ENCODE assay signal across 8 mouse cellular contexts in the genomic region with DNA sequence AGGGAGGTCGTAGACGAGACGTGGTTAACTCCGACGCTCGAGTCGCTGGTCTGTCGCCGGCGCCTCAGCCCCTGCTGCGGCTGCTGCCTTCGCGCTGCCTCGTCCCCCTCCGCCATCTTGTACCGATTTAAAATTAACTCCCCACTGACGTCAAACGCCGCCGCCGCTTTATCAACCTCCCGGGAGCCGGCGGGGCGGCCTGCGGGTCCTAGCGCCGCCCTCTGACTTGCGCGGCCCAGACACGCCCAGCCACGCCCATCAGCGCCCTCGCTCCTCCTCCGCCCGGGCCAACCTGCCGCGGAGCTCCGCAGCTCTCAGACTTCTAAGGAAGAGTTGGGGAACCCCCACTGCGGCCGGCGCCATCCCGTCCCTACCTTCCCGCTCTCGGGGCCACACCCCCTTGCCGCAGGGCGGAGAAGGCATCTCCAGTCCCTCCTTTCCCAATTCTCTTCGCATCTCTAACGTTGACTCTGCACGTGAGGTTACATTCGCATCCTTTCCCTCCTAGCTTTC. TPM values are rescaled to one million over a fixed set of nuclear protein-coding genes. Genes with fewer than 3 reads are reported as not detected.
A peak's percentile ranks its signal among the peaks of the same experiment; 100 is the strongest.
DNase-seq lines count a peak whose midpoint lies in the region; ATAC-seq and TF ChIP-seq lines count a peak whose summit lies in the region.

A gene (minus strand): TSS at position 213 of the 513 bp plus-strand sequence.

- H3K9ac ChIP-seq in MEL (ENCODE audit: control insufficient read depth, low read depth, low read length, poor library complexity, severe bottlenecking), result peak within 1 kb of the TSS; percentile 92
- peak within 1 kb of the TSS; percentile 97 for H3K9ac ChIP-seq in lung, embryonic 16.5 days (ENCODE audit: low read length)

- peaks cover 10 to 36% of the 10 kb centered on the region in 2 experiments for H3K4me1 ChIP-seq in MEL (ENCODE audit: control insufficient read depth in 1 of 2, insufficient read depth in 2 of 2, low read length in 2 of 2)
- H3K4me1 ChIP-seq in cerebellum, adult 2 months (ENCODE audit: control insufficient read depth, insufficient read depth, low read length), result peaks cover 7% of the 10 kb centered on the region
- peaks cover 27% of the 10 kb centered on the region for H3K4me1 ChIP-seq in lung, embryonic 16.5 days (replicated peaks; ENCODE audit: control insufficient read depth, insufficient read depth, low read length)

- no peak for TF ChIP-seq RAD21 in MEL (IDR thresholded peaks at IDR 0.05; ENCODE audit: low read depth, low read length)

- 0% methylated on average over 51 of the region's 51 CpGs for WGBS in cerebellum, adult 2 months
- WGBS in lung, embryonic 16.5 days, result under 1% methylated on average over 48 of the region's 51 CpGs

- H3K4me2 ChIP-seq in lung, embryonic 16.5 days (ENCODE audit: low read depth, low read length), result peak within 1 kb of the TSS; percentile 95

- DNase-seq in MEL (ENCODE audit: low read depth, low spot score), result peak; percentile 96
- DNase-seq in cerebellum, adult 2 months, result peak; percentile 93 to 94
- peak; percentile 91 for DNase-seq in forelimb bud, embryonic 11.5 days (ENCODE audit: low read depth, low spot score)
- peak; percentile 60 for DNase-seq in layer of hippocampus, adult 9-10 months (ENCODE audit: low spot score)
- DNase-seq in ovary, postnatal 10 days (ENCODE audit: low spot score), result peak; percentile 84
- peak; percentile 96 to 98 for DNase-seq in thymus, postnatal 10 days (ENCODE audit: low spot score in 2 of 2)

- ATAC-seq in hematopoietic stem cell, adult 5-6 weeks (replicated peaks in 1 of 2; ENCODE audit: insufficient read depth in 1 of 2, low FRiP score in 2 of 2, low TSS enrichment in 1 of 2, low read depth in 1 of 2, poor library complexity in 2 of 2, severe bottlenecking in 2 of 2), result peak; percentile 88 to 89
- peak; percentile 96 for ATAC-seq in lung, embryonic 16.5 days (ENCODE audit: low read depth)

- H3K4me3 ChIP-seq in MEL (ENCODE audit: control insufficient read depth in 1 of 2, insufficient read depth in 1 of 2, low read depth in 2 of 2, low read length in 2 of 2), result peak within 1 kb of the TSS; percentile 71 to 92
- peak within 1 kb of the TSS; percentile 84 for H3K4me3 ChIP-seq in cerebellum, adult 2 months (replicated peaks; ENCODE audit: insufficient read depth, low read depth, low read length)
- H3K4me3 ChIP-seq in lung, embryonic 16.5 days (ENCODE audit: low read length), result peak within 1 kb of the TSS; percentile 97

- peaks cover 47% of the 10 kb centered on the region for H3K79me2 ChIP-seq in MEL (ENCODE audit: control insufficient read depth, insufficient read depth, low read length, poor library complexity)

- TF ChIP-seq EP300 in MEL (IDR thresholded peaks at IDR 0.05; ENCODE audit: low read depth in 1 of 2, low read length in 2 of 2), result no peak; a peak in 1 of 4 replicates

- peaks cover 0 to 48% of the 10 kb centered on the region in 2 experiments; a peak in 2 of 4 replicates for H3K36me3 ChIP-seq in MEL (ENCODE audit: control insufficient read depth in 1 of 2, insufficient read depth in 2 of 2, low read length in 2 of 2)
- no peaks in the 10 kb centered on the region for H3K36me3 ChIP-seq in lung, embryonic 16.5 days (ENCODE audit: control insufficient read depth, insufficient read depth, low read length)

- H3K27me3 ChIP-seq in MEL (ENCODE audit: control insufficient read depth in 1 of 2, insufficient read depth in 2 of 2, low read length in 2 of 2), result no peaks in the 10 kb centered on the region
- H3K27me3 ChIP-seq in cerebellum, adult 2 months (ENCODE audit: control insufficient read depth, insufficient read depth, low read length), result no peaks in the 10 kb centered on the region
- H3K27me3 ChIP-seq in lung, embryonic 16.5 days (ENCODE audit: control insufficient read depth, insufficient read depth, low read depth, low read length), result peaks cover 9% of the 10 kb centered on the region; the same call in 1 of the 2 replicates

- no peak for TF ChIP-seq CTCF in MEL (IDR thresholded peaks at IDR 0.05 in 2 of 3, conservative IDR thresholded peaks at IDR 0.05 in 1 of 3; ENCODE audit: control insufficient read depth in 1 of 3, insufficient read depth in 1 of 3, low read depth in 2 of 3, low read length in 3 of 3, poor library complexity in 1 of 3, severe bottlenecking in 1 of 3)
- TF ChIP-seq CTCF in cerebellum, adult 2 months (IDR thresholded peaks at IDR 0.05; ENCODE audit: borderline replicate concordance, insufficient read depth, low read depth, low read length), result no peak

- H3K9me3 ChIP-seq in MEL (replicated peaks; ENCODE audit: insufficient read depth, low read length), result no peaks in the 10 kb centered on the region
- H3K9me3 ChIP-seq in lung, embryonic 16.5 days (ENCODE audit: control insufficient read depth, low read length), result no peaks in the 10 kb centered on the region

- TF ChIP-seq POLR2A in MEL (IDR thresholded peaks at IDR 0.05; ENCODE audit: control insufficient read depth in 1 of 2, insufficient read depth in 1 of 2, low read depth in 1 of 2, low read length in 2 of 2, poor library complexity in 1 of 2), result peak; percentile 88 to 90
- peak; percentile 70; the same call in 1 of the 2 replicates for TF ChIP-seq POLR2A in cerebellum, adult 2 months (IDR thresholded peaks at IDR 0.05; ENCODE audit: borderline replicate concordance, insufficient read depth, low read length)

- H3K27ac ChIP-seq in MEL (ENCODE audit: control insufficient read depth, low read depth, low read length), result peak within 1 kb of the TSS; percentile 80
- peak within 1 kb of the TSS; percentile 93 for H3K27ac ChIP-seq in cerebellum, adult 2 months (ENCODE audit: insufficient read depth, low read length)
- H3K27ac ChIP-seq in lung, embryonic 16.5 days (ENCODE audit: low read length), result peak within 1 kb of the TSS; percentile 97

TF ChIP-seq in MEL, 35 proteins besides CTCF, POLR2A, EP300 and RAD21 (continues in another document):
- TF ChIP-seq ELF1 (IDR thresholded peaks at IDR 0.05; ENCODE audit: low read depth, low read length), result no peak
- peak; percentile 72; the same call in 1 of the 2 replicates for TF ChIP-seq E2F4 (IDR thresholded peaks at IDR 0.05; ENCODE audit: borderline replicate concordance, low read depth, low read length)
- no peak; the same call in none of the 2 replicates for TF ChIP-seq MAX (IDR thresholded peaks at IDR 0.05; ENCODE audit: low read length)
- peak; percentile 87 for TF ChIP-seq HCFC1 (IDR thresholded peaks at IDR 0.05; ENCODE audit: low read depth, low read length)
- TF ChIP-seq TBP (IDR thresholded peaks at IDR 0.05; ENCODE audit: low read depth, low read length), result peak; percentile 86
- TF ChIP-seq USF1 (IDR thresholded peaks at IDR 0.05; ENCODE audit: low read depth, low read length), result 0 out of 2 replicates have a peak, but pooled peaks have one; percentile 38
- no peak for TF ChIP-seq ZNF384 (IDR thresholded peaks at IDR 0.05; ENCODE audit: low read depth, low read length)
- peak; percentile 89 for TF ChIP-seq ZMIZ1 (IDR thresholded peaks at IDR 0.05; ENCODE audit: low read depth, low read length)
- no peak for TF ChIP-seq MYC (IDR thresholded peaks at IDR 0.05; ENCODE audit: low read depth, low read length)
- TF ChIP-seq GABPA (IDR thresholded peaks at IDR 0.05; ENCODE audit: low read depth, low read length), result no peak
- peak; percentile 82 for TF ChIP-seq TCF12 (IDR thresholded peaks at IDR 0.05; ENCODE audit: low read depth, low read length)
- peak; percentile 47; the same call in 1 of the 2 replicates for TF ChIP-seq RCOR1 (IDR thresholded peaks at IDR 0.05; ENCODE audit: low read depth, low read length)
- TF ChIP-seq MYB (IDR thresholded peaks at IDR 0.05; ENCODE audit: low read depth, low read length), result no peak
- TF ChIP-seq SMC3 (IDR thresholded peaks at IDR 0.05; ENCODE audit: low read depth, low read length), result no peak; the same call in 1 of the 2 replicates
- no peak for TF ChIP-seq USF2 (IDR thresholded peaks at IDR 0.05; ENCODE audit: borderline replicate concordance in 1 of 2, insufficient read depth in 1 of 2, low read depth in 1 of 2, low read length in 2 of 2)
- no peak for TF ChIP-seq UBTF (IDR thresholded peaks at IDR 0.05; ENCODE audit: borderline replicate concordance, insufficient read depth, low read depth, low read length)
- TF ChIP-seq MAZ (IDR thresholded peaks at IDR 0.05; ENCODE audit: low read depth, low read length), result peak; percentile 68; the same call in 1 of the 2 replicates
- no peak for TF ChIP-seq TAL1 (IDR thresholded peaks at IDR 0.05; ENCODE audit: low read length)
- TF ChIP-seq MXI1 (IDR thresholded peaks at IDR 0.05; ENCODE audit: low read depth, low read length), result no peak; the same call in none of the 2 replicates
- peak; percentile 88 for TF ChIP-seq NELFE (IDR thresholded peaks at IDR 0.05; ENCODE audit: low read depth, low read length)
- TF ChIP-seq CHD2 (IDR thresholded peaks at IDR 0.05; ENCODE audit: low read length), result no peak
- TF ChIP-seq GATA1 (IDR thresholded peaks at IDR 0.05; ENCODE audit: low read depth, low read length), result peak; percentile 57; the same call in 1 of the 2 replicates
- TF ChIP-seq ZC3H11A (IDR thresholded peaks at IDR 0.05; ENCODE audit: low read depth, low read length), result no peak
- TF ChIP-seq BHLHE40 (IDR thresholded peaks at IDR 0.05; ENCODE audit: borderline replicate concordance, low read depth, low read length), result peak; percentile 80; the same call in 1 of the 2 replicates
- TF ChIP-seq MEF2A (IDR thresholded peaks at IDR 0.05; ENCODE audit: extremely low read depth, insufficient replicate concordance, low read depth, low read length, poor library complexity, severe bottlenecking), result no peak
- TF ChIP-seq POLR2AphosphoS5 (IDR thresholded peaks at IDR 0.05; ENCODE audit: borderline replicate concordance, low read depth, low read length), result no peak
- no peak for TF ChIP-seq JUND (IDR thresholded peaks at IDR 0.05; ENCODE audit: low read depth, low read length)
- peak; percentile 85; the same call in 1 of the 2 replicates for TF ChIP-seq POLR2AphosphoS2 (IDR thresholded peaks at IDR 0.05; ENCODE audit: low read length)
- peak; percentile 63; the same call in 1 of the 2 replicates for TF ChIP-seq ETS1 (IDR thresholded peaks at IDR 0.05; ENCODE audit: low read depth, low read length)
- no peak for TF ChIP-seq CHD1 (IDR thresholded peaks at IDR 0.05; ENCODE audit: low read depth, low read length)
- peak; percentile 55 for TF ChIP-seq NRF1 (IDR thresholded peaks at IDR 0.05; ENCODE audit: insufficient read depth, low read depth, low read length, poor library complexity, severe bottlenecking)

RNA-seq across cellular contexts. Expression of the gene that starts here (rescaled TPM):
- total RNA-seq in MEL (2012; rRNA removed), result 28.9 and 29.5 TPM in 2 replicates
- 100 to 1,000 TPM in 1 of 2 experiments, 10 to 100 TPM in 1; 43.3 to 118 TPM for polyA plus RNA-seq in MEL (2012; ENCODE audit: insufficient read depth in 1 of 2, insufficient read length in 2 of 2, low read depth in 1 of 2, low replicate concordance in 2 of 2, missing spikeins in 1 of 2)
- polyA plus RNA-seq in cerebellum, adult 2 months (2012; rRNA removed), result 96.3 and 99.8 TPM in 2 replicates
- 35.1 and 46.4 TPM in 2 replicates for total RNA-seq in hematopoietic stem cell, adult 5-6 weeks (2017)
- polyA plus RNA-seq in lung, embryonic 16.5 days (2015; fragmentation: Nextera tagmentation; extraction: Ambion mirVana), result 38.4 and 39.0 TPM in 2 replicates

Comparison
In these comparisons a context has a peak if more than half of its experiments do, and no peak if none do; other contexts are left out.
1. Peak in every context shown above with its lines: DNase-seq, ATAC-seq, H3K4me3 ChIP-seq and H3K27ac ChIP-seq.